Mouse (Mus musculus) kidney, postnatal 36 days (tissue): Measurements from ENCODE around the gene Ndrg3.
A peak's percentile ranks its signal among the peaks of the same experiment; 100 is the strongest.

Source experiments
- DNase-seq, 2 experiments: peaks; one replicate each; pipeline ENCODE4 v3.0.0; 2021 to 2022; ENCODE audit warnings: mixed read lengths in 2 of 2

Gene Ndrg3

DNA sequence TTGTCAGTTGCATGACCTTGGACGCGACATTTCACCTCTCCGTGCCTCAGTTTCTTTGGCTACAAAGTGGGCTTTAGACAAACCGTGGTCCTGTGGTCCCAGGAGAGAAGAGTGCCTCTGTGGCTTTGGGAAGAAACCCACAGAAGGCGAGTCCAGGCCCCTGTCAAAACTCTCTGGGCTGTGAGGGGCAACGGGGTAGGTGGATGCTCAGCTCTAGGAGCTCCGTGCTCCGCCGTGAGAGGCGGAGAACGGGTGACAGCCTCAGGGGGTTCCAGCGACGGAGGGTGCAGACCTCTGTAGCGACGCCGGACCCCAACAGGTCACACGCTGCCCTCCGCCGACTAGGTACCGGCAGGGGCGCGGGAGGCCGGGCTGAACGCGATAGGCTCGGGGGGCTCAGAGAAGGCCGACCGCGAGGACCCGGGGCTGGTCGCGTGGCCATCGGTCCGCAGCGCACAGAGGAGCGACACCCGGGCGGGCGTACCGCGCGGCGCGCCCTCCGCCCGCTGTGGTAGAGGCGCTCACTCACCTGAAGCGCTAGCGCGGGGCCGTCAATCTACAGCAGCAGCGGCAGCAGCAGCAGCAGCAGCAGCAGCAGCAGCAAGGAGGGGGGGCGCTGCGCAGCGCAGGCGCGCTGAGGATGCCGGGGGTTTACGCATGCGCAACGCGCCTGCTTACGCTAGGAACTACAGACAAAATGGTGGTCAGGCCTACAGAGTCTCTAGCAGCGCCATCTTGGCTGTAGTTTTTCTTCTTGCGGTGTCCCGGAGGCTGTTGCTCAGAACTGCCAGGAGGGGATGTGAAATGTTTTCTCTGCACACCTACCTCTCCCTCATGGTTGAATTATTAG, at the start of gene Ndrg3:
TSS of gene Ndrg3 (minus strand) at position 587 of the 850 bp plus-strand sequence.
- DNase-seq, result peak; percentile 98

DNA sequence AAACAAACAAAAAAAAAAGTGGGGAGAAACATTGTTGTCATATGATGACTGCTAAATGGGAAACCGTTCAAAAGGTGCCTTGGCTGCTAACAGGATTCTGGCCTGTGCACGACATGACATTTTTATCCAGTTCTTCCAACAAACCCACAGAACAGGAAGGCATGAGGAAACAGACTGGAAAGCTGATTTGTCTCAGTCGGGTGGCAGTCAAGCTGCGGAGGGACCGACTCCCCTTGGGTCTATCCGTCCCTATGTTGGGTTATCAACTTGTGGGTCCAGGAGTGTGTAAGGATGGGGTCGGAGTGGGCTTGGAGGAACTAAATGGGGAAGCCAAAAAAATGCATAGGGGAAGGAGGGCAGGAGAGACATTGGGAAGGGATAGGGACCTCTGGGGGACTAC, 49.6 kb upstream of the Ndrg3 start:
- DNase-seq, result no peak

DNA sequence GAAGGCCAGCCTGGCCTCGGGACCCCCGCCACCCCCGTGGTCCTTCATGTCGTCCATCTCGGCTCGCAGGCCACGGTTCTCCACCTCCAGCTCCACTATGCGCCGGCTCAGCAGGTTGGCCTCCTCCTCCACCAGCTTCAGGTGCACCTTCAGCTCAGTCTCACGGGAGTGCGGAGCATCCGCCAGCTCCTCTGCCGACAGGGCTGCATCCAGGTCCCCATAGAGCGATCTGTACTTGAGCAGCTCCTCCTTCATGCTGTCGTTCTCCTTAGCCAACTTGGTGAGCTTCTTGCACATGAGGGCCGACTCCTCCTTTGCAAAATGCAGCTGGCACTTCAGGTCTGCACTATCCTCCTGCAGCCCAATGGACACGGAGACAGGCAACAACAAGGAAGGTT, 48.8 kb upstream of the Ndrg3 start:
- DNase-seq, result no peak

DNA sequence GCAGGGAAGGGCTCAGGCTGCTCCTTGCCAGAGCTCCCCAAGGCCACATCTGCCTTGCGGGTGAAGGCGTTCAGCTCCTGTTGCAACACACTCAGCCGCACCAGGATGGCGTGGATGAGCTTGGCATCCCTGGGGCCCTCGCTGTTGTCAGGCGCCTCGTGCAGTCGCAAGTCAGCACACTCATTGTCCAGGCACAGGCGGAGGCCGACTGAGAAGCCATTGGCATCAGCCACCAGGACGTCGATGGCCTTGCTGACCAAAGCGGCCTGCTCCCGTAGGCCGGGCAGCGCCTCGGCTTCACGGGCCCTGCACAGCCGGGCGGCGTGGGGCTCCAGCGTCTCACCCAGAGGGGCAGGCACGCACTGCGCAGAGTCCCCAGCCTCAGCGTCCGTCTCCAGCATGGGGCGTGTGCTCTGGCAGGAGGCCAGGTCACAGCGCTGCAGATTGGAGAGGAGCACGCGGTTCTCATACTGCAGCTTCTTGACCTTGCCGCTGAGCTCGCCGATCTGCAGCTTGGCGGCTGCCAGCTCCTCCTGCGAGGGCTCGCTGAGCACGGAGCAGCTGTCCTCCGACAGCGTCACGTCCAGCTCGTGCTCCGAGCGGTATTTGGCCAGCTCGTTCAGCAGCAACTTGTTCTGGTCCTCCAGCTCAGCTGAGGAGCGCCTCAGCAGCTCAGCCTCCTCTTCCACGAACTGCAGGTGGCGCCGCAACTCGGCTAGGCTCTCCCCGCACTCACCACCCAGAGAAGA, 48.2 kb upstream of the Ndrg3 start:
- peak in 1 of 2 experiments; percentile 34 for DNase-seq

DNA sequence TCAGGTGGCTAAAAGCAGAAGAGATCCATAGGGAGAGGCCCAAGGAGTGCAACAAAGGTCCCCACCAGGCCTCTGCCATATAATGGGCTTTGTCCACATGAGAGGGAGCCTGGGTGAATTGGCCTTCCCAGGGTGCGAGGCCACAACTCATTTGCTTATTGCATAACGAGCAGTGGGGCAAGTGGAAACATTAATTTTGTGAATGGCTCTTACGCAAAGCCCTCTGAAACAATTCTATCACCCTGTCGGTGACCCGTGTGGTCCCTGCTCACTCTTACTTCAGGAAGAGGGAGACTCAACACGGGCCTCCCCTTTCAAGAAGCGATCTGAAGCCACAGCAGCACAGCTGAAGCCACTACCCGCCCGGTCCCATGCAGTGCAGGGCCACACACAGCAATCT, 45.4 kb upstream of the Ndrg3 start:
- DNase-seq, result no peak

DNA sequence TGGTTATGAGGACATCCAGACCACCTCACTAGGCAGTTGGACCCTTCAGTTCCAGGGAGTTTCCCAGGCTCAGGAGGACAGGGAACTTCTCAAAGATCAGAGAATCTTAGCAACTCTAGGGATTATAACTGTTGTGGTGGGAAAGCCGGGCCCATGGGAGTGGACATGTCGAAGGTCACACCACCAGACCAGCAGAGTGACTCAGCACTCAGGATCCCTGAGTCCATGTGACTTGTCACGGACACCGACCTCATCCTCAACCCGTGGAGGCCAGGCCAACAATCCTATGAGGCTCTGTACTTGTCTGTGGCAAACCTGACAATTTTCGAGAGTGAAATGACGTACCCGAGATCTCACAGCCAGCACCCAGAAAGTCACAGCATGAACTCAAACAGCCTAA, 44.5 kb upstream of the Ndrg3 start:
- DNase-seq, result peak in 1 of 2 experiments; percentile 20

DNA sequence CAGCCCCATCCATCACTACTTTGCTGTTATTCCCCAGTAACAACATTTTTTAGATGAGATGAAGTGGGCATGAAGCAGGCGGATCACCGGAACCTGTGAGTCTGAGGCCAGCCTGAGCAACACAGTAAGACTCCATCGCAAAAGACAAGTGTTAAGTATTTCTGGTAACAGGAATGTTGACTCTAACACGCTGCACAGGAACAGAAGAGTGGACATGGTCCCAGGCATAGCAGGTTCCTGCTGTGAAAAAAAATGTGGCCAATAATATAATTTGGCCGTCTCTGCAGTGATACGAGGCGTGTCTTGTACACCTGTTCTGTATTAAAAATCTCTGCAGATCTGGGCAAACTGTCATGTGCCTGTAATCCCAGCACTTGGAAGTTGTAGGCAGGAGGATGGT, 43.5 kb upstream of the Ndrg3 start:
- DNase-seq, result no peak

DNA sequence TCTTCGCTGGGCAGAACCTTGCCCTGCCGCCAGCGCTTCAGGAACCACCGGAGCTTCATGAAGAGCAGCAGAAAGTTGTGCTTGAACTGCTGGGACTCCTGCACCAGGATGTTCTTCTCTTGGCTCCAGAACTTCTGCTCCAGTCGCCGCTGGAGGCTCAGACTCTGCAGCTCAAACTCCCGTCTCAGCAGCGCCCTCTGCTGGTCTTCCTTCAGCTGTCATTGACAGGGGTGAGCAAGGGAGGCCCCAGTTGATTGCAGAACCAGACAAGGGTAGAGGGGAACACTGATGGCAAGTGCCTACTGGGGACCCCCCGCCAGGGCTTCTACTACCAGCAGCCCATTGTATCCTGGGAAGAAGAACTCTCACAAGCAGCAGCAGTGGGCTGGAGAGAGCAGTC, 38.9 kb upstream of the Ndrg3 start:
- peak; percentile 83 to 97 for DNase-seq

DNA sequence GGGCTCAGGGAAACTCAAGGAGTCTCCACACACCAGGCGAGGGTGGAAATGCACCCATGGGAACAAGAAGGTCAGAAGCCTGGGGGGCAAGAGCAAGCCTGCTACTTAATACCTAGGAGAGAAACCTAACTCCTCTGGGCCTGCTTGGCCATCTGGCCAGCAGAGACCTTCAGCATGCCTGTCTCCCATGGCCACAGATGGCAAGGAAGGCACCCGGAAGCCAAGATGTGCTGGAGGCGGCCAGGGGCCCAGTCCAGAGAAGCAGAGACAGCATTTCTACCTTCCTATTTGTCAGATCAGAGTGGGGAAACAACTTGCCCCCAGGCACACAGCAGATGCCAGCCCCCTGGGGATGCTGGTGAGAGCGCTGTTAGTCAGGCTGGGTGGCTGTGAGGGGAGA, 36.4 kb upstream of the Ndrg3 start:
- no peak for DNase-seq

DNA sequence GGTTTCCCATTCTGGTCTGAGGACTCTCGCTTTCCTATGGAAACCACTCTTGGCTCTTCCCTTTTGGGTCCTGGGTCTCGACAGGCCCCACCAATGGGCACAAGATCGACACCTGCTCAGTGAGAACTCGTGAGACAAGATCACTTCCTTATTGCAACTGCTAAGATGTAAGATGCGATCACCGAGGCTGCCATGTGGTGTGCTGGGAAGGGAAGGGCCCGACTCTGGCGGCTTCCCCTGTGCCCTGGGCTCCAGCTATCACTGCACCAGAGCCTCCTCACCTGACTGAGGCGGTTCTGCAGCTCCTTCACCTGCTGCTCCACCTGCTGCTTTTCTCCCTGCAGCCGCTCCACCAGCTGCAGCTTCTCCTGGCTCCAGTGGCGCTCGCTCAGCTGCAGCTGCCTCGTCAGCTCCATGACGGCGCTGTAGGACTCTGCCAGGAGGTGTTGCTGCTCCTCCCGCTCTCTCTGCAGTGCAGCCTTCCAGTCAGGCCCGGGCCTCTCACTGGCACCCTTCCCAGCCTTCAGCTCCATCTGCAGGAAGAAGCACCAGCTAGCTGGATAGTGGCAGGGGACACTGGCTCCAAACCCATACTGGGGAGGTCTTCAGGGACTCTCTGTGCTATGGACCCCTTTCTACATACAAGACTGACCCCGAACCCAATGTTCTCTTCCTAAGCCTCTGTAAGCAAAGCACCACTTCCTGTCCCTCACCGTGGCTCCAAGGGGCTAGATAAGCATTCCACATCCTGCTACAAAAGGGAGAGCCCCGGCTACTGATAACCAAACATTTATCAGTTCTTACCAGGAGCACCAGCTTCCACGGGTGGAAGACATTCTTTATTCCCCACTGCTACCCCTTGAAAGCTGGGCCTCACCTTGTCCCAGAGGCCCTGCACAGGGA, 35.5 kb upstream of the Ndrg3 start:
- no peak for DNase-seq

DNA sequence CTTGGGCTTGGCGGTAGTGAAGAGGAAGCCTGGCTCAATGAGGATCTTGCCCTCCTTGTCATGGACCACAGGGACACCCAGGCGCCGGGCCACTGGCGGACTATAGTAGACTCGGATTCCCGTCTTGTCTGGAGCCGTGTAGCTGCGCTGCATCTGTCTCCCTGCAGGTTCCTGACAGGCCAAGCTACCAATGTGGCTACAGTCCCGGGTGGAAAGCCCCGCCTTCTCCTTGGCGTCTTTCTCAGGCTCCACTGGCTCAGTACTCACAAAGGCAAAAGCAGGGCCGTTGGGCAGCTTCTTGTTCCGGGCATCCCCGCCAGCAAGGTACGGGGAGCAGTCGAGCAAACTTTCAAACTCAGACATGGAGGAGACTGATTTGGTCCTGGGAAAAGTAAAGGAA, 29.3 kb upstream of the Ndrg3 start:
- no peak for DNase-seq

DNA sequence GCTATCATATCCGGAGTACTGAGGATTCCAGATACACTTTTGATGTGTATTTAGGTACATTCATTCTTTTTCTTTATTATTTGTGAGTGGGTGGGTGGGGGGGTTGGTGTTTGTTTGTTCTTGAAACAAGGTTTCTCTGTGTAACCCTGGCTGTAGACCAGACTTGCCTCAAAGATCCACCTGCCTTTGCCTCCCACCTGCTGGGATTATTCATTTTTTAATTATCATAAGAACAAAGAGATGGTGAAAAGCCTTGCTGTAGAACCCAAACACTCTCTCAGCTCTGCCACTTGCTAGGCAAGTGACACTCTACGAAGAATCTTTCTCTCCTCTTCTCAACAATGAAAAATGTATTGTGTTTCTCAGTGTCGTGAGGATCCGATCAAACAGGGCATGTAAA, 27.4 kb upstream of the Ndrg3 start:
- no peak for DNase-seq

DNA sequence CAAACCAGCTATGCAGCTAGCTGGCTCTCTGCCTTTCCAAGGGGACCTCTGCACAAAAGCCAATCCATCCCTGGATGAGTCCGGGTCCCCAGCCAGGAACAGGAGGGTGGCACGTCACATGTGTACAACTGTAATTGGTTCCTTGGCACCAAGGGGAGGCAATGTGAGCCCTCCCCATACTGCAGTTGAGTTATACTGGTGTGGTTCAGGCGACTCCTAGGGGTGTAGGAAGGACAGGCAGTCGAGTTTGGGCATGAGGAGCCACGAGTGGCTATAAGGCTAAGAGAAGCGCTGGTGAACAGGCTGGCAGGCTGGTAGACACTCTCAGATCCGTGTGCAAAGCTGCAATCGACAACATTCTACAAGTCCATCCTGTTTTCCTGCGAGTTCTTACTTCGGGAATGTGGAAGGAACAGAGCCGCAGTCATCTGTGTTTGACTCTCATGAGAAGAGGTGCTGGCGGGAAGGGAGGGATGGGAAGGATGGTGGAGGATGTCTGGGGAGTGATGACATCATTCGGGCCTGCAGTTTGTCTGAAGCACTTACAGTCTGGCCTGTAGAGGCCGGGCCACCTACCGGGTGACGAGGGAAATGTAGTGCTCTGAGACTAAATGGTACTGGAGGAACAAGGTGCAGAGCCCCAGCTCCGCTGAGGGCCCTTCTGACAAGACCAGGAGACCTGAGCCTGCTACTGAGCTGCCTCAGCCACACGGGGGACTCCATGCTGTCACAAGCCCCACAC, 24.8 kb upstream of the Ndrg3 start:
- no peak for DNase-seq

DNA sequence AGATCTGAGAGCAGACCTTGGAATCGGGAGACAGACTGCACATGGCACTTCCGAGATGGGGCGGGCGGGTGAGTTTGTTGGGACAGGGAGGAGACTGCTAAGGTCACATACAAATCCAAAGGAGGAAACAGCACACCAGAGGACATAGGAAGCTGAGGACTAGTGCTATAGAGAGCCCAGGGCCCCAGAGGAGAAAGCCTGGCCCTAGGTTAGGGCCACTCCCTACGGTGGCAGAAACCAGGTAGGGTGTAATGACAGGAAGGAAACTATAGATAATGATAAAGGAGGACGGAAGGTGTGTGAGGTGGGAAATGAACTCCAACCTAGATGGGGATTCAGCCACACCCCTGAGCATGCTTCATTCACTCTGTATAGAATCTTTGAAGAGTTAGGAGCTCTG, 20.5 kb upstream of the Ndrg3 start:
- no peak for DNase-seq

DNA sequence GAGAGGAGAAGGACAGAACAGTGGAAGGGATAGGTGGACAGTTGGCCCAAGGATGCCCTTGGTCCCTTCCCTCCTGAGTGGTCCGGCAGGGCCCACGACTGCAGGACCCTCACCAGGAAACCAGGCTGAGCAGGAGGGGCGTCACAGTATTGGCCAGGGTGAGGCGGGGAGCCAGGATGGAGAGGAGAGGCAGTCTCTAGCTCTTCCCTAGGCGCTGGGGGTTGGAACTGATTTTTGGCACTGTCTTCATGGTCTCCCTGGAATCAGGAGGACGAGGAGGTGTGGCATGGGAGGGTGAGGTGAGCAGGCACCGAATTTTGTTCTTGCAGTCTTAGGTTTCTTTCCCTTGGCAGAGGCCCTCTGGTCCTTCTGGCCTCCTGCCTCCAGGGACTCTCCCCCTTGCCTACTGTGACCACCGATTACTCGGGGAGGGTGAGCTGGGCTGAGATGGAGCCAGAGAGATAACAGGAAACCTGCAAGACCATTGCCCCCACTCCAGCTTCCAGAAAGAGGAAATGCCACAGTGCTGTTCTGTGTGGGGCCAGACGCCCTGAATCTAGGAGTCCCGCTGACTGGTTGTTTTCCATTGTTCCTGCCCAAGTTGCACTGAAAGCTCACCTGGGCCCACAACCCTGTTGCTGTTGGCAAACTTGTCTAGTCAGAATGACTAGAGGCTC, 18.9 kb upstream of the Ndrg3 start:
- DNase-seq, result no peak

DNA sequence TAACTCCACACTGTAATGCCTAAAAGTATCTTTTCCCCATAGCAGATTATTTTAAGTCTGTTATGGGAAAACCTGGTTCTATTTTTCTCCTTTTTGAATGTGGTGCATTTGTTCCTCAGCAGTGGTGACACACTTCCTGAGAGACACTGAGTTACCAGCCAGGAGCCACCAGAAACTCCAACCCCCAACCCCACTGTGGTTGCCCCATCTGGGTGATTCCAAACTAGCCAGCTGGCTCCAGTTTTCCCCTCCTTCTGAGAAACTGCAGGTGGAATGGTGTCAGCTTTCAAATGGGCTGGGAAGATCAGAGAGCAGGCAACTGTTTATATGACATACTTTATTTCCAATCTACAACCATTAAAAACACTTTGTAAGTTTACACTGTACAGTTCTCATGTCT, 18.3 kb upstream of the Ndrg3 start:
- DNase-seq, result no peak

DNA sequence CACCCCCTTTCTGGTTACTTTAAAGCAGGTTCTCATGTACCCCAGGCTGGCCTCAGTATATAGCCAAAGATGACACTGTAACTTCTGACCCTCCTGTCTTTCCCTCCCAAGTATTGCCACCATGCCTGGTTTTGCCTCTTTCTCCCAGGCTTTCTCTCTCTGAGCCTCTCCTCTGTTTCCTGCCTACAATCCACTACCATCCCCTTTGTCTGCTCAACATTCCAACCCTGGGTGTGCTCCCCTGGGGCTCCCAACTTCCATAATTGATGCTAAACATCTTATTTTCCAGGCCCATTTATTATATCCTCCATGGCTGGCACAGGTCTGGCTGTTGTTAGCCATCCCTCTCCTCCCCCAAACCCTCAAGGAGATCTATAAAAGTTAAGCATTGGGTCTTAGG, 16.7 kb upstream of the Ndrg3 start:
- no peak for DNase-seq

DNA sequence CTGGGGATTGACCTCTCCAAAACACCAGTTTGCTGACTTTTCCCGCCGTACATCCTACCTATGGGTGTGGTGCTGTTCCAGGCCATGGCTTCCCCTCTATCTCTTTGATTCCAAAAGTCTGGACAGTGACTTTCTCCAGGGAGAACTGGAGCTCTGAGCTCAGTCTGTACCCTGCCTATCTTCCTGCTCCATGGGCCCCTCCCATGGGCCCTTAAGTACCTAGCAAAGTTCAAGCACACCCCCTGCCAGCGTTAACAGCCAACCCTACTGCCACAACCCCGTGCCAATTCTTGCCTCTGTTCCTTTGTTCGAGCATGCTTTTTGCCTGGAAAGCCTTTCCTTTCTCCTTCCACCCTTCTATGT, 15.4 kb upstream of the Ndrg3 start:
- no peak for DNase-seq

DNA sequence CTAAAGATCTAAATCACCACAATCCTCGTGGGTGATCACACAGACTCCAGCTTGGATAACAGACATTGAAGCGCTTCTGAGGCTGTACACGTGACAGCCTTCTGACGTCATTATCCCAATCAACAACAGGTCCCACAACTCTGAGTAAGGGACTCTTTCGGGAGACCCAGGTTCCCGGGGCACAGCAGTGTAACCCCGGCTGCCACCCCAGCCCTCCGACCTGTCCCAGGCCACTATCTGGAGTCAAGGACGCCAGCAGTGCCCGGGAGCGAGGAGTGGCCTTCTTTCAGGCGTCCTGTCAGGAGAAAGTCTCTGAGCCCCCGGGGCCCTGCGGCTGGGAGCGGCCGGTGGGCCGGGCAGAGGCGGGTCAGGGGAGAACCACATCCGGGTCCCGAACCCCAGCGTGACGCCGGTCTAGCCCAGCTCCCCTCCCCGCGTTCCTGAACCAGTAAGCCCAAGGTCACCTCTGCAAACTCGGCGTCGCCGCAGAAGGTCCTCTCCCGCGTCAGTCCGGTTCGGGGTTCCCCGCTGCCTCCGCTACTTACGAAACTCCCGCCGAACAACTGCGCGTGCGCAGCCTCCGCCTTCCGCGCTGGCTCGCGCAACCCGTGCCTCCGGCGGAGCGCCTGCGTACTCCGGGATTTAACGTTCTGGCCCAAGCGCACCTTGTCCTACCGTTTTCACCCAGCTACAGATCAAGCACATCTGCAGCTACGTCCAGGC, 14.8 kb upstream of the Ndrg3 start, which contains the start of gene Dsn1:
TSS of gene Dsn1 (minus strand) at position 644 of the 723 bp plus-strand sequence.
- peak; percentile 89 to 97 for DNase-seq

DNA sequence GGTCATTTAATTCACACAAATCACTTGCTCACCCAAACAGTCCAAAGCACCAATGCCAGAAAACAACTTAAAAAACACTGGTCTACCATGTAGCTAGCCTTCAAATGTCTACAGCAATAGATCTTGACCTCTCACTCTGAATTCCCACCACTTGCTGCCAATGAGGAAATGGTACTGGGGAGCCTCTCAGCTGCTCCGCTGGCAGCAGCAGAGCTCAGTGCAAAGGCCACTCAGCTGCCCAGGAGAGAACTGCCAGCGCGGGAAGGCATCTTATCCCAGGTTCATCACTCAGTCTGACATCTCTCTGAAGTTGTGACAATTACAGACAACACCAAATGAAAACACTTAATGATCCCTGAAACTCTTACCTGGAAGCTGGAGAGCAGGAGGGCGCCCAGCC, 10.5 kb upstream of the Ndrg3 start:
- peak; percentile 53 to 55 for DNase-seq

DNA sequence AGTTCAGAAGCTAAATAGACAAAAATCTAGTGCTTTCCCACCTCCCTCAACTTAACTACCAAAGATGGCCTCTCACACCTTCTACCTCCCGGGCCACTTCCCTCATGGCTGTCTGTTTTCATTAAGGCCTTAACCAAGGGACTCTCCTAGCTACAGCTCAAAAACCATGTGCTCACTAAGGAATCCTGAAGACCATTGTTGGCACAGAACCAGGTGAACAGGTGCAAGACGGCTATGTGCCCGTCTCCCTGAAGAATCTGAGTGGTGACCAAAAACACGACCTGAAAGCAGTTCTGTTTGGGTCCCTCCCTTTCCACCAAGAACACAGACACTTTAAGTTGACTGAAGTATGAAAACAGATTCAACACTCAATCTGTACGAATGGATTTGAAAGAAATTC, 6.4 kb upstream of the Ndrg3 start:
- DNase-seq, result no peak
